Mouse (Mus musculus) urinary bladder, adult 2 months (tissue): ENCODE measurements around the gene Gm49380. TPM values are rescaled to one million over a fixed set of nuclear protein-coding genes. Genes with fewer than 3 reads are reported as not detected.

Experiments used
- DNase-seq: peaks from one replicate; pipeline ENCODE4 v3.0.0; 2022; ENCODE audit warnings: low spot score
- polyA plus RNA-seq: library from polyadenylated mRNA; depleted of rRNA; stranded (reverse); fragments of >200 nt; gene quantifications from 2 replicates; pipeline ENCODE4 v1.2.3, GENCODE M21; 2012

The Gm49380 gene
- polyA plus RNA-seq, 1 experiment = 0.36 TPM

- DNase-seq = no peak
These were observed 24.3 kb downstream of the Gm49380 start for GRCm38 (mm10) chr9:44088877-44089608.

- no peak for DNase-seq
These were observed 25.4 kb downstream of the Gm49380 start for GRCm38 (mm10) chr9:44087761-44088455.

- no peak for DNase-seq
These were observed 26.3 kb downstream of the Gm49380 start for GRCm38 (mm10) chr9:44086960-44087359.

GRCm38 (mm10) chr9:44085741-44086665, 27.3 kb downstream of the Gm49380 start:
- no peak for DNase-seq

- DNase-seq = no peak
These were observed 28.0 kb downstream of the Gm49380 start for GRCm38 (mm10) chr9:44085276-44085675.

- peak; percentile 94 for DNase-seq
These were observed 28.6 kb downstream of the Gm49380 start for GRCm38 (mm10) chr9:44084659-44085229.

- no peak for DNase-seq
These were observed 29.1 kb downstream of the Gm49380 start for GRCm38 (mm10) chr9:44084236-44084635.

GRCm38 (mm10) chr9:44083392-44084121, 29.7 kb downstream of the Gm49380 start:
- no peak for DNase-seq

GRCm38 (mm10) chr9:44082266-44082665, 31.0 kb downstream of the Gm49380 start:
- no peak for DNase-seq

GRCm38 (mm10) chr9:44081581-44081980, 31.7 kb downstream of the Gm49380 start:
- no peak for DNase-seq

- DNase-seq = peak; percentile 23
These were observed 32.3 kb downstream of the Gm49380 start for GRCm38 (mm10) chr9:44080953-44081352.

- no peak for DNase-seq
These were observed 33.1 kb downstream of the Gm49380 start for GRCm38 (mm10) chr9:44079997-44080780.

GRCm38 (mm10) chr9:44078955-44079756, 34.1 kb downstream of the Gm49380 start:
- DNase-seq = no peak

GRCm38 (mm10) chr9:44078136-44078797, 35.0 kb downstream of the Gm49380 start:
- no peak for DNase-seq

GRCm38 (mm10) chr9:44077266-44077910, 35.9 kb downstream of the Gm49380 start:
- no peak for DNase-seq

GRCm38 (mm10) chr9:44076764-44077120, 36.6 kb downstream of the Gm49380 start:
- no peak for DNase-seq

- no peak for DNase-seq
These were observed 37.1 kb downstream of the Gm49380 start for GRCm38 (mm10) chr9:44075996-44076763.
